Mouse (Mus musculus) midbrain, postnatal 0 days (tissue): ENCODE measurements around the gene Aplp2. TPM values are rescaled to one million over a fixed set of nuclear protein-coding genes. Genes with fewer than 3 reads are reported as not detected.

Source experiments
- ATAC-seq: fragments of 200-750 bp; cut with Nextera tagmentation; 2 replicates; pipeline ENCODE4 v1.8.0; 2017; ENCODE audit warnings: moderate number of reproducible peaks, mild to moderate bottlenecking, moderate TSS enrichment, moderate library complexity; ENCODE audit not compliant: low FRiP score
- DNase-seq: peaks from one replicate; pipeline ENCODE4 v3.0.0-alpha.2; 2015; ENCODE audit warnings: low spot score
- H3K27ac ChIP-seq: fragments of 300-500 bp; sonication (generic); 2 replicates; pipeline ENCODE4 v1.5.1; 2014; ENCODE audit warnings: low read depth, mild to moderate bottlenecking, low read length, mixed read lengths
- H3K27me3 ChIP-seq: fragments of 300-500 bp; sonication (generic); 2 replicates; pipeline ENCODE4 v1.6.1; 2014; ENCODE audit warnings: low read length, control low read depth, mixed read lengths; ENCODE audit not compliant: insufficient read depth
- H3K36me3 ChIP-seq: fragments of 300-500 bp; sonication (generic); 2 replicates; pipeline ENCODE4 v1.6.1; 2014; ENCODE audit warnings: low read length, control low read depth, mixed read lengths; ENCODE audit not compliant: insufficient read depth
- H3K4me1 ChIP-seq: fragments of 300-500 bp; sonication (generic); 2 replicates; pipeline ENCODE4 v1.6.1; 2014; ENCODE audit warnings: mild to moderate bottlenecking, control low read depth, antibody characterized with exemption, low read length, mixed read lengths; ENCODE audit not compliant: insufficient read depth
- H3K4me2 ChIP-seq: fragments of 300-500 bp; sonication (generic); 2 replicates; pipeline ENCODE4 v1.6.1; 2014; ENCODE audit warnings: low read depth, mild to moderate bottlenecking, low read length, mixed read lengths; ENCODE audit not compliant: poor library complexity, severe bottlenecking
- H3K4me3 ChIP-seq: fragments of 300-500 bp; sonication (generic); 2 replicates; pipeline ENCODE4 v1.5.1; 2014; ENCODE audit warnings: low read depth, mild to moderate bottlenecking, low read length, moderate library complexity
- H3K9ac ChIP-seq: fragments of 300-500 bp; sonication (generic); replicated peaks from 2 replicates; pipeline ENCODE4 v1.6.1; 2014; ENCODE audit warnings: mild to moderate bottlenecking, low read length, moderate library complexity, mixed read lengths; ENCODE audit not compliant: poor library complexity, severe bottlenecking
- H3K9me3 ChIP-seq: fragments of 300-500 bp; sonication (generic); 2 replicates; pipeline ENCODE4 v1.6.1; 2016; ENCODE audit warnings: low read length, control low read depth
- CTCF ChIP-seq: IDR thresholded peaks from 2 replicates; pipeline ENCODE4 v1.5.1; 2016; ENCODE audit warnings: antibody characterized with exemption, mild to moderate bottlenecking
- WGBS: fragments of 180-500 bp; shearing (Covaris S2); extraction: QIAGEN DNeasy Blood & Tissue Kit; methylation state at CpG from one replicate; pipeline ENCODE4 v1.1.7; 2014; 5-methylcytosine and 5-hydroxymethylcytosine counted together
- polyA plus RNA-seq: library from polyadenylated mRNA; unstranded; fragments of >200 nt; fragmentation: Nextera tagmentation; extraction: Ambion mirVana; gene quantifications from 2 replicates; pipeline ENCODE4 v1.2.1, GENCODE M21; 2015
- total RNA-seq: library from RNA; depleted of rRNA; stranded (reverse); fragments of >200 nt; gene quantifications from 2 replicates; pipeline ENCODE4 v1.2.3, GENCODE M21; 2014

Gene Aplp2
- total and polyA plus RNA-seq, 2 experiments from 2014 or later, result 379 to 406 TPM

DNA sequence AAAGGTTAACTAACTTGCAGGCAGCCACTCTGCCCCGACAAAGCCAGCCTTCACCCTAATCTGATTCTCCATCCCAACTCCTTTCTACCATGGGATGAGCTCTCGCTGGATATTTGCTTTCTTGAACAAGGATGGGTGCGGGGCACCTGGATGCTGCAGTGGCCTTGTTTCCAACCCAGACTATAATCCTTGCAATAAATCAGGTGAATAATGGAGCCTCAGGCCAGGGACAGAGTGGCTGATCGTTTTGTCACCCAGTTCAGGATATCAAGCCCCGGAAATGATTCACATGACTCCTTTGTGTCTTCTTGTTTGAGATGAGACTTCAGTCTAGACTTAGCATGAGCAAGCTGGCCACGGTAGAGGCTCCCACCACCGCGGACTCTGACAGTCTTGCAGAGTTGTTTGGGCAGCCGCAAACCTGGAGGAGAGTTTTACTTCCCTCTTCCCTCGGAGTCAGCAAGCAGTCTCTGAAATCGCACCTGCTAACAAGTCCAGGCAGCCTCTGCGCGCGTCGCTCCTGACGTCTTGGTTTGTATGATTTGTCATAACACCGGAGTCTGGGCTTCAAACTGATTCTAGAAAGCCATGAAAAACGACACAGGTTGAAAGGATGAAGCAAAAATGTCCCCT is 31.8 kb upstream of the Aplp2 start:
- no peak overlapping the region for H3K9ac ChIP-seq
- no peaks in the 10 kb centered on the region for H3K4me1 ChIP-seq
- no peaks in the 10 kb centered on the region for H3K27me3 ChIP-seq
- H3K36me3 ChIP-seq, result no peaks in the 10 kb centered on the region
- no peak for TF ChIP-seq CTCF
- H3K4me2 ChIP-seq, result no peak overlapping the region
- WGBS, result 70% methylated on average over 18 of the region's 18 CpGs
- no peak for DNase-seq
- H3K4me3 ChIP-seq, result no peak overlapping the region
- no peak for ATAC-seq
- H3K9me3 ChIP-seq, result no peaks in the 10 kb centered on the region
- no peak overlapping the region for H3K27ac ChIP-seq

DNA sequence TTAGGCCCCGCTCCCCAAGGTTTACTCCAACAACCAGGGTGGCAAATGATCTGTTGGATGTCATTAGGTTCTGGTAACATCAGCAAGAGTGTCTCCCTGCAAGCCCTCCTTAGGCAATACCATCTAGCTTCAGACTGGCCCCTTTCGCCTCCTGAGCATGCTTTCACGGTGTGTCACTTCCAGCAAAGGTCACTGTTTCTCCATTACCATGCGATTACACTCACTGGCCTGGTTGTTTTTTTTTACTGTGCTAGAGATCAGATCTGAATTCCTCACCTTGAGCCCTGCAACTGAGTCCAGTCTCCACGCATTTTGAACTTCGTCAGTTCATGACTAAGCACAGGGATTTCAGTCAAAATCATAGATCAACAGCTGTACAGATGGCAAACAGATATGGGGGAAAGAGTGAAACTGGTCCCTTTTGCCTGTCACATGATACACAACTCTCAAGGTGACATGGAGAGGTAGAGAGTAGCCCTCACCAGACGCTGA is 29.6 kb upstream of the Aplp2 start:
- WGBS, result 87% methylated on average over 7 of the region's 7 CpGs
- ATAC-seq, result no peak
- no peak overlapping the region for H3K27ac ChIP-seq
- H3K4me3 ChIP-seq, result no peak overlapping the region
- H3K9ac ChIP-seq, result no peak overlapping the region
- no peaks in the 10 kb centered on the region for H3K4me1 ChIP-seq
- TF ChIP-seq CTCF, result no peak
- H3K36me3 ChIP-seq, result no peaks in the 10 kb centered on the region
- DNase-seq, result no peak
- no peaks in the 10 kb centered on the region for H3K9me3 ChIP-seq
- H3K27me3 ChIP-seq, result no peaks in the 10 kb centered on the region
- H3K4me2 ChIP-seq, result no peak overlapping the region

DNA sequence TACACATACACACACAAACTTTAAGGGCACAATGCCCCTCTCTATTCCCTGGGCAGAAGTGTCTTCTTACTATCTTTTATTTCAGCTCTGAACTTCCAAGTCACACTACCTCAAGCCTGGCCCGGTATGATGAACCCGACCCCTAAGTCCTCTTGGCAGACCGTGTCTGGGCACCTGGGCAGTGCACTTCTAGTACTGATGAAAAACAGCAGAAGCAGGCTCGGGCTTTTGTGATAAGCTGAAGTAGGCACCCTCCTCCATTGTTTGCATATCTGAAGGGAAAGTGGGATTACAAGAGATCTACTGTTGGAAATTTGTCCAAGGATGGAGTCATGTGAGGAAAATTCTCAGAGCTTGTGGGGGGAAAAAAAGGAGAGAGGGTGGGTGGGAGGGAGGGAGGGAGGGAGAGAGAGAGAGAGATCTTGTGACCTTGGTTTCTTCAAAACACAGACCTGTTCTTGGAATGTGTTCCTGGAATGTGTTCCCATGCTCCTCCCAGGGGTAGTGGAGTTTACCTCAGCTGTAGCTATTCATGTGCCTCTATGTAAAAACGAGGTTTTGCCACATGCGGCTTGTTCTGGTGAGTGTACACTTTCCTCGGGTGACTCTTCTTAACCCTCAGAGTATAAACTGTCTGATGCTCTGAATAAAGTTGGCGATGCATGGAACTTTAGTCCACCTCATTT is 29.1 kb upstream of the Aplp2 start:
- H3K27me3 ChIP-seq, result no peaks in the 10 kb centered on the region
- WGBS, result 88% methylated on average over 8 of the region's 8 CpGs
- no peak overlapping the region for H3K27ac ChIP-seq
- H3K4me1 ChIP-seq, result no peaks in the 10 kb centered on the region
- no peaks in the 10 kb centered on the region for H3K9me3 ChIP-seq
- no peak overlapping the region for H3K9ac ChIP-seq
- no peak for ATAC-seq
- H3K4me3 ChIP-seq, result no peak overlapping the region
- DNase-seq, result no peak
- TF ChIP-seq CTCF, result no peak
- H3K4me2 ChIP-seq, result no peak overlapping the region
- H3K36me3 ChIP-seq, result no peaks in the 10 kb centered on the region

- ATAC-seq (no peak), DNase-seq (no peak)
- no peak for TF ChIP-seq CTCF
- Histone ChIP-seq H3K36me3 (no peaks in the 10 kb centered on the region), H3K27ac (no peak overlapping the region), H3K27me3 (no peaks in the 10 kb centered on the region), H3K4me3 (no peak overlapping the region), H3K9me3 (no peaks in the 10 kb centered on the region), H3K9ac (no peak overlapping the region), H3K4me2 (no peak overlapping the region), H3K4me1 (peaks cover 2% of the 10 kb centered on the region; the same call in 1 of the 2 replicates)
- WGBS, result 89% methylated on average over 2 of the region's 2 CpGs
Observed at GRCm38 (mm10) chr9:31239551-31239950, 27.9 kb upstream of the Aplp2 start.

GRCm38 (mm10) chr9:31238526-31238925 is 26.9 kb upstream of the Aplp2 start:
- Histone ChIP-seq H3K4me1 (peaks cover 2% of the 10 kb centered on the region; the same call in 1 of the 2 replicates), H3K4me3 (no peak overlapping the region), H3K27ac (no peak overlapping the region), H3K36me3 (no peaks in the 10 kb centered on the region), H3K27me3 (no peaks in the 10 kb centered on the region), H3K4me2 (no peak overlapping the region), H3K9ac (no peak overlapping the region), H3K9me3 (no peaks in the 10 kb centered on the region)
- no peak for TF ChIP-seq CTCF
- DNase-seq (no peak), ATAC-seq (no peak)
- 95% methylated on average over 2 of the region's 2 CpGs for WGBS

DNA sequence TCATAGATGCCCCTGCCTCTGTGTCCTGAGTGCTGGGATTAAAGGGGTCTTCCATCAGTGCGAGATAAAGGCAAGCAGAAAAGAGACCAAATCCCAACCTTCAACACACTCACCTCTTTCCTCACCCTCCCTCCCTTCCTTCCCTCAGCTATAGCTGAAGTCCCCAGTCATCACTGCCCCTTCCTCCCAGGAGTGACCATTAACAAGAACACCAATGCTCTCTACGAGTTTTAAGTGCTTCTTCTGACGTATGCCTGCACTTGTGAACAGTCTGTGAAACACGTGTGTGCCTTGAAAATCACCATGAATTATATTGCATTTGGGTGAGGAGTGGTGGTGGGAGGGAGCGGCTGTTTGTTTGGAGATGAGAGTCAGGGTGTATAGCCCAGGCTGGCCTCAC is 24.5 kb upstream of the Aplp2 start:
- no peak overlapping the region for H3K4me3 ChIP-seq
- H3K9ac ChIP-seq, result no peak overlapping the region
- ATAC-seq, result no peak
- H3K27ac ChIP-seq, result no peak overlapping the region
- H3K27me3 ChIP-seq, result no peaks in the 10 kb centered on the region
- TF ChIP-seq CTCF, result no peak
- no peaks in the 10 kb centered on the region for H3K36me3 ChIP-seq
- no peak overlapping the region for H3K4me2 ChIP-seq
- H3K9me3 ChIP-seq, result no peaks in the 10 kb centered on the region
- peaks cover 2% of the 10 kb centered on the region; the same call in 1 of the 2 replicates for H3K4me1 ChIP-seq
- WGBS, result 83% methylated on average over 5 of the region's 5 CpGs
- DNase-seq, result no peak
